12 mouse cellular contexts compared by ENCODE assay signal in the genomic region with DNA sequence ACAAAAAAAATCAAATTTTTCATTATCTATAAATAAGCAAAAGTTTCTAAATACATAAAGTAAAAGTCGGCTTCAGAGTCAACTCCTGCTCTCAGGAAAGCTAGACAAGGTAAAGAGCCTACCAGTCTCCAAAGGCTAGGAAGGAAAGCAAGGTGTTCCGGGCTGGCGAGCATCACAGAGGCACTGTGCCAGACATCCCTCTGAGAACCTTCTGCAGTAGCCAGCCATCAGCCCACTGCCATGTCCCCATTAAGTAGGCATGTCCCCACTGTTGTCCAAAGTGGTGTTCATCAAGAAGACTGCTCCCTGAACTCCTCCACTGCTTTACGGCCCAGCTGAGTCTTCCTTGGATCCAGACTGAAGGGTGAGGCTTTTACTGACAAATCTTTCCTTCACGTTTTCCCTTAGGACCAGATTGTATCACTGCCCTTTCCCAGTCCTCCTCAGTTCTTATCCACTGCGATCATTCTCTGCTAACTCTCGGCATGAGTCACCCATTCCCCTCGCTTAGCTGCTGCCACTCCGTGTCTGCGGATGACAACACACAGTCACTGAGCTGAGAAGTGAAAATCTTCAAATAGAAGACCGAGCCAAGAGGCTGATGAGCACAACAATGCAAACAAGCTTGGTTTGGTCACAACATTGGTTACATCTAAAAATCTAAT.
DNase-seq lines count a peak whose midpoint lies in the region; ATAC-seq lines count a peak whose summit lies in the region.
"Had no signal": no experiment of that assay in that cellular context is flagged by ENCODE, and none has a peak within 500 bp of the region (broad histone marks: within the 10 kb centered on the region; RNA-seq: fewer than 3 reads in every experiment).

No protein-coding gene starts in this region.

- peak; percentile 66 for DNase-seq in adrenal gland, adult 2 months
- DNase-seq in adrenal gland, adult 18-20 months (ENCODE audit: low spot score in 2 of 2), result no peak
- DNase-seq in layer of hippocampus, adult 18-20 months (ENCODE audit: low spot score in 2 of 2), result peak; percentile 28 to 58
- DNase-seq in layer of hippocampus, postnatal 36 days, result no peak
- peak; percentile 91 to 95 for DNase-seq in cerebellum, postnatal 36 days
- no peak for DNase-seq in natural killer cell, adult 2 months (ENCODE audit: low spot score in 2 of 2)
- no peak for DNase-seq in testis, postnatal 10 days (ENCODE audit: low spot score)
- DNase-seq: heart, postnatal 10 days; kidney, postnatal 10 days; liver, postnatal 0 days; thymus, postnatal 4 days had no signal

- ATAC-seq in cerebellum, adult (ENCODE audit: insufficient number of reproducible peaks, low FRiP score, low TSS enrichment), result peak; percentile 92
- ATAC-seq: liver, postnatal 0 days had no signal

Comparison
In these comparisons a context has a peak if more than half of its experiments do, and no peak if none do; other contexts are left out.
1. DNase-seq: peak in adrenal gland, adult 2 months (single experiment), layer of hippocampus, adult 18-20 months (2 of 2) and cerebellum, postnatal 36 days (2 of 2); none in adrenal gland, adult 18-20 months (0 of 2), layer of hippocampus, postnatal 36 days (0 of 2), natural killer cell, adult 2 months (0 of 2) and testis, postnatal 10 days (single experiment).